Mouse (Mus musculus) cerebellum, adult 2 months (tissue): ENCODE data around the gene Atf6. TPM values are rescaled to one million over a fixed set of nuclear protein-coding genes. Genes with fewer than 3 reads are reported as not detected.

Experiments used
- DNase-seq, 2 experiments: peaks; one replicate each; pipeline ENCODE4 v3.0.0; 2021
- H3K27ac ChIP-seq: fragments of 200-500 bp; 2 replicates; pipeline ENCODE4 v1.5.1; 2012; ENCODE audit warnings: low read length, control low read depth, inconsistent platforms; ENCODE audit not compliant: insufficient read depth
- H3K27me3 ChIP-seq: fragments of 200-500 bp; 2 replicates; pipeline ENCODE4 v1.6.1; 2012; ENCODE audit warnings: inconsistent platforms, mild to moderate bottlenecking, low read length, moderate library complexity; ENCODE audit not compliant: control insufficient read depth, insufficient read depth
- H3K4me1 ChIP-seq: fragments of 200-500 bp; 2 replicates; pipeline ENCODE4 v1.6.1; 2011; ENCODE audit warnings: low read length; ENCODE audit not compliant: control insufficient read depth, insufficient read depth
- H3K4me3 ChIP-seq: fragments of 200-500 bp; replicated peaks from 2 replicates; pipeline ENCODE3; 2011; ENCODE audit warnings: mild to moderate bottlenecking, low read depth, low read length, control low read depth; ENCODE audit not compliant: insufficient read depth
- CTCF ChIP-seq: fragments of 200-500 bp; IDR thresholded peaks from 2 replicates; pipeline ENCODE4 v1.5.1; 2011; ENCODE audit warnings: low read depth, mild to moderate bottlenecking, control low read depth, low read length, moderate library complexity, borderline replicate concordance; ENCODE audit not compliant: insufficient read depth
- POLR2A ChIP-seq: fragments of 200-500 bp; IDR thresholded peaks from 2 replicates; pipeline ENCODE4 v1.6.1; 2011; ENCODE audit warnings: low read length, control low read depth, borderline replicate concordance; ENCODE audit not compliant: insufficient read depth
- WGBS: fragments of 180-500 bp; shearing (Covaris S2); methylation state at CpG from one replicate; pipeline ENCODE4 v1.1.7; 2018; 5-methylcytosine and 5-hydroxymethylcytosine counted together
- polyA plus RNA-seq: library from polyadenylated mRNA; depleted of rRNA; stranded (reverse); fragments of >200 nt; gene quantifications from 2 replicates; pipeline ENCODE4 v1.2.3, GENCODE M21; 2012

Atf6 gene
- polyA plus RNA-seq, 1 experiment: 19.1 TPM

GRCm38 (mm10) chr1:170711731-170712130, 155.8 kb downstream of the Atf6 start:
- DNase-seq: no peak
- WGBS: 91% methylated on average over 7 of the region's 7 CpGs
- Histone ChIP-seq H3K27me3 (no peaks in the 10 kb centered on the region), H3K4me3 (no peak overlapping the region), H3K4me1 (no peaks in the 10 kb centered on the region), H3K27ac (no peak overlapping the region)
- TF ChIP-seq POLR2A (no peak), CTCF (no peak)

DNA sequence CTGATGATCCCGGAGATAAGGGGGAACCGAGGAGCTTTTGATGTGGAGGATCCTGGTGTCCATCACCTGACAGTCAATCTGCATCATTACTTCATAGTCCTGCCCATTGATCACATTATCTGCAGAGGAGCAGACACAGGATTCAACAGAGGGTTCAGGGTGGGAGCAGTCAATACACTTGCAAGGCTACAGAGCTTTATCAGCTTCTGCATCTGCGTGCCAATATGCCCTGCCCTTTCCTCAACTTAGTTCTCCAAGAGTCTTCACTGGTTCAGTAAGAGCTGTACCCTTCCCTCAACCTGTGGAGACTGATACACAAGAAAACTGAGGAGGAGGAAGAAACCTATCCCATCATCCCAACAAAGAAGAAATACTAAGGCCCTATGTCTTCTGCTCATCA, 157.6 kb downstream of the Atf6 start:
- Histone ChIP-seq H3K27me3 (no peaks in the 10 kb centered on the region), H3K4me3 (no peak overlapping the region), H3K4me1 (no peaks in the 10 kb centered on the region), H3K27ac (no peak overlapping the region)
- WGBS: 94% methylated on average over 3 of the region's 3 CpGs
- no peak for DNase-seq
- TF ChIP-seq POLR2A: no peak
- TF ChIP-seq CTCF: no peak

- Histone ChIP-seq H3K4me3 (no peak overlapping the region), H3K27ac (no peak overlapping the region)
- WGBS: 95% methylated on average over 8 of the region's 8 CpGs
Observed at GRCm38 (mm10) chr1:170709481-170709880, 158.1 kb downstream of the Atf6 start.

GRCm38 (mm10) chr1:170709034-170709433, 158.5 kb downstream of the Atf6 start:
- H3K27ac ChIP-seq: no peak overlapping the region
- TF ChIP-seq CTCF: no peak
- no peak for TF ChIP-seq POLR2A
- DNase-seq: no peak
- H3K4me1 ChIP-seq: no peaks in the 10 kb centered on the region
- no peak overlapping the region for H3K4me3 ChIP-seq
- 91% methylated on average over 3 of the region's 3 CpGs for WGBS
- no peaks in the 10 kb centered on the region for H3K27me3 ChIP-seq

More at GRCm38 (mm10) chr1:170709481-170709880, 158.1 kb downstream of the Atf6 start:
- no peak for TF ChIP-seq CTCF
- no peak for TF ChIP-seq POLR2A
- H3K4me1 ChIP-seq: no peaks in the 10 kb centered on the region
- H3K27me3 ChIP-seq: no peaks in the 10 kb centered on the region
- no peak for DNase-seq

GRCm38 (mm10) chr1:170706046-170706445, 161.5 kb downstream of the Atf6 start:
- Histone ChIP-seq H3K4me1 (no peaks in the 10 kb centered on the region), H3K27me3 (no peaks in the 10 kb centered on the region), H3K27ac (no peak overlapping the region), H3K4me3 (no peak overlapping the region)
- WGBS: 91% methylated on average over 4 of the region's 4 CpGs
- no peak for DNase-seq
- TF ChIP-seq CTCF (no peak), POLR2A (no peak)

- WGBS: 71% methylated on average over 4 of the region's 4 CpGs
- no peak for DNase-seq
Observed at GRCm38 (mm10) chr1:170704911-170705594, 162.5 kb downstream of the Atf6 start.

DNA sequence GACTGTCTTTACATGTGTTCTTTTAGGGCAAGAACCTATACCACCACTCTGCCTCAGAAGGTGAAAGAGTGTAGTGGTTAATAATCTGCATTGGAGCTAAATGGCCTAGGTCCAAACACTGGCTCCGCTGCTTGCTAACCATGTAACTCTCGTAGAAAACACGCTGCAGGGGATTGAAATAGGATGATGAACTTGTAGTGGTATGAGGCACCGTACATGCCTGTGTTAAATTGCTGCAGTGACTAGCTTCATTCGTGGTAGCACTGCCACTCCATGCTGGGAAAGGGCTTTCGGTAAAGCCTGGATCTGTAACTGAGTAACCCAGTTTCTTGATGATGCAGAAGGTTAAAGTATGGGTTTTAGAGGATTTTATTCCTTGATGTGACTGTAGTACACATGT, 163.5 kb downstream of the Atf6 start:
- Histone ChIP-seq H3K4me3 (no peak overlapping the region), H3K27ac (no peak overlapping the region), H3K4me1 (peaks cover 2% of the 10 kb centered on the region; the same call in 1 of the 2 replicates), H3K27me3 (no peaks in the 10 kb centered on the region)
- 82% methylated on average over 6 of the region's 6 CpGs for WGBS
- TF ChIP-seq POLR2A (no peak), CTCF (no peak)
- no peak for DNase-seq

More at GRCm38 (mm10) chr1:170704911-170705594, 162.5 kb downstream of the Atf6 start:
- peaks cover 2% of the 10 kb centered on the region; the same call in 1 of the 2 replicates for H3K4me1 ChIP-seq
- no peak overlapping the region for H3K27ac ChIP-seq
- TF ChIP-seq POLR2A (no peak), CTCF (no peak)
- no peaks in the 10 kb centered on the region for H3K27me3 ChIP-seq
- no peak overlapping the region for H3K4me3 ChIP-seq

- no peak overlapping the region for H3K27ac ChIP-seq
- TF ChIP-seq POLR2A: no peak
- no peak for TF ChIP-seq CTCF
- H3K4me3 ChIP-seq: no peak overlapping the region
- DNase-seq: no peak
- peaks cover 2% of the 10 kb centered on the region; the same call in 1 of the 2 replicates for H3K4me1 ChIP-seq
- 80% methylated on average over 6 of the region's 6 CpGs for WGBS
- H3K27me3 ChIP-seq: no peaks in the 10 kb centered on the region
Observed at GRCm38 (mm10) chr1:170702958-170703357, 164.6 kb downstream of the Atf6 start.
